Mouse (Mus musculus): ENCODE measurements at regions not wholly inside any gene's neighbourhood (a gene's known extent, or its start where the extent isn't known, plus 50 kb on each side); places are given as distances from the start of the nearest gene placed in this dataset.

GRCm38 (mm10) chr2:128217784-128218467 lies 92.1 kb downstream of the Bcl2l11 start:
- Histone ChIP-seq H3K9me3 (ENCODE audit: control insufficient read depth, low read length) (no peaks in the 10 kb centered on the region), H3K4me1 (ENCODE audit: control insufficient read depth, insufficient read depth, low read length) (peaks cover 7% of the 10 kb centered on the region; the same call in 1 of the 2 replicates), H3K4me2 (replicated peaks; ENCODE audit: low read depth, low read length, severe bottlenecking) (no peak overlapping the region), H3K27me3 (ENCODE audit: control insufficient read depth, insufficient read depth, low read length) (no peaks in the 10 kb centered on the region), H3K4me3 (replicated peaks; ENCODE audit: low read length) (no peak overlapping the region), H3K36me3 (ENCODE audit: control insufficient read depth, insufficient read depth, low read length) (no peaks in the 10 kb centered on the region), H3K27ac (replicated peaks; ENCODE audit: low read depth, low read length) (no peak overlapping the region), H3K9ac (ENCODE audit: low read depth, low read length, severe bottlenecking) (no peak overlapping the region)
- DNase-seq (ENCODE audit: low spot score) (no peak), ATAC-seq (ENCODE audit: low FRiP score, low read depth) (no peak)
- 38% methylated on average over 7 of the region's 7 CpGs for WGBS
- TF ChIP-seq POLR2A (IDR thresholded peaks at IDR 0.05; ENCODE audit: borderline replicate concordance, extremely low read depth, insufficient read depth, insufficient read length) = no peak

GRCm38 (mm10) chr2:128218961-128219360 lies 93.1 kb downstream of the Bcl2l11 start:
- no peak overlapping the region for H3K27ac ChIP-seq (replicated peaks; ENCODE audit: low read depth, low read length)
- ATAC-seq (ENCODE audit: low FRiP score, low read depth) = no peak
- no peak for TF ChIP-seq POLR2A (IDR thresholded peaks at IDR 0.05; ENCODE audit: borderline replicate concordance, extremely low read depth, insufficient read depth, insufficient read length)
- H3K4me2 ChIP-seq (replicated peaks; ENCODE audit: low read depth, low read length, severe bottlenecking) = no peak overlapping the region
- H3K9me3 ChIP-seq (ENCODE audit: control insufficient read depth, low read length) = no peaks in the 10 kb centered on the region
- no peak overlapping the region for H3K9ac ChIP-seq (ENCODE audit: low read depth, low read length, severe bottlenecking)
- 41% methylated on average over 4 of the region's 4 CpGs for WGBS
- no peaks in the 10 kb centered on the region for H3K27me3 ChIP-seq (ENCODE audit: control insufficient read depth, insufficient read depth, low read length)
- no peaks in the 10 kb centered on the region for H3K36me3 ChIP-seq (ENCODE audit: control insufficient read depth, insufficient read depth, low read length)
- no peak for DNase-seq (ENCODE audit: low spot score)
- H3K4me3 ChIP-seq (replicated peaks; ENCODE audit: low read length) = no peak overlapping the region
- H3K4me1 ChIP-seq (ENCODE audit: control insufficient read depth, insufficient read depth, low read length) = peaks cover 7% of the 10 kb centered on the region; the same call in 1 of the 2 replicates

- H3K4me1 ChIP-seq (ENCODE audit: control insufficient read depth, insufficient read depth, low read length) = peaks cover 7% of the 10 kb centered on the region; the same call in 1 of the 2 replicates
- no peak overlapping the region for H3K4me2 ChIP-seq (replicated peaks; ENCODE audit: low read depth, low read length, severe bottlenecking)
- H3K27ac ChIP-seq (replicated peaks; ENCODE audit: low read depth, low read length) = no peak overlapping the region
- H3K36me3 ChIP-seq (ENCODE audit: control insufficient read depth, insufficient read depth, low read length) = no peaks in the 10 kb centered on the region
- no peak overlapping the region for H3K9ac ChIP-seq (ENCODE audit: low read depth, low read length, severe bottlenecking)
- no peaks in the 10 kb centered on the region for H3K9me3 ChIP-seq (ENCODE audit: control insufficient read depth, low read length)
- DNase-seq (ENCODE audit: low spot score) (no peak), ATAC-seq (ENCODE audit: low FRiP score, low read depth) (no peak)
- no peaks in the 10 kb centered on the region for H3K27me3 ChIP-seq (ENCODE audit: control insufficient read depth, insufficient read depth, low read length)
- no peak overlapping the region for H3K4me3 ChIP-seq (replicated peaks; ENCODE audit: low read length)
- 56% methylated on average over 1 of the region's 1 CpGs for WGBS
- TF ChIP-seq POLR2A (IDR thresholded peaks at IDR 0.05; ENCODE audit: borderline replicate concordance, extremely low read depth, insufficient read depth, insufficient read length) = no peak
Observed at GRCm38 (mm10) chr2:128221055-128221454, 95.2 kb downstream of the Bcl2l11 start.

- no peaks in the 10 kb centered on the region for H3K27me3 ChIP-seq (ENCODE audit: control insufficient read depth, insufficient read depth, low read length)
- H3K27ac ChIP-seq (replicated peaks; ENCODE audit: low read depth, low read length) = no peak overlapping the region
- DNase-seq (ENCODE audit: low spot score) = no peak
- no peaks in the 10 kb centered on the region for H3K36me3 ChIP-seq (ENCODE audit: control insufficient read depth, insufficient read depth, low read length)
- 89% methylated on average over 4 of the region's 4 CpGs for WGBS
- H3K4me2 ChIP-seq (replicated peaks; ENCODE audit: low read depth, low read length, severe bottlenecking) = no peak overlapping the region
- no peak overlapping the region for H3K4me3 ChIP-seq (replicated peaks; ENCODE audit: low read length)
- H3K9ac ChIP-seq (ENCODE audit: low read depth, low read length, severe bottlenecking) = no peak overlapping the region
- no peak for TF ChIP-seq POLR2A (IDR thresholded peaks at IDR 0.05; ENCODE audit: borderline replicate concordance, extremely low read depth, insufficient read depth, insufficient read length)
- peaks cover 7% of the 10 kb centered on the region; the same call in 1 of the 2 replicates for H3K4me1 ChIP-seq (ENCODE audit: control insufficient read depth, insufficient read depth, low read length)
- ATAC-seq (ENCODE audit: low FRiP score, low read depth) = no peak
- H3K9me3 ChIP-seq (ENCODE audit: control insufficient read depth, low read length) = no peaks in the 10 kb centered on the region
Observed at GRCm38 (mm10) chr2:128221657-128222056, 95.8 kb downstream of the Bcl2l11 start.

- 90% methylated on average over 9 of the region's 9 CpGs for WGBS
- no peak overlapping the region for H3K4me2 ChIP-seq (replicated peaks; ENCODE audit: low read depth, low read length, severe bottlenecking)
- no peak for TF ChIP-seq POLR2A (IDR thresholded peaks at IDR 0.05; ENCODE audit: borderline replicate concordance, extremely low read depth, insufficient read depth, insufficient read length)
Observed at GRCm38 (mm10) chr2:128226465-128227047, 100.7 kb downstream of the Bcl2l11 start.

More at GRCm38 (mm10) chr2:128226465-128227047, 100.7 kb downstream of the Bcl2l11 start:
- Histone ChIP-seq H3K36me3 (ENCODE audit: control insufficient read depth, insufficient read depth, low read length) (no peaks in the 10 kb centered on the region), H3K27ac (replicated peaks; ENCODE audit: low read depth, low read length) (no peak overlapping the region), H3K9ac (ENCODE audit: low read depth, low read length, severe bottlenecking) (no peak overlapping the region), H3K27me3 (ENCODE audit: control insufficient read depth, insufficient read depth, low read length) (no peaks in the 10 kb centered on the region), H3K4me1 (ENCODE audit: control insufficient read depth, insufficient read depth, low read length) (no peaks in the 10 kb centered on the region), H3K9me3 (ENCODE audit: control insufficient read depth, low read length) (no peaks in the 10 kb centered on the region), H3K4me3 (replicated peaks; ENCODE audit: low read length) (no peak overlapping the region)
- DNase-seq (ENCODE audit: low spot score) = no peak
- ATAC-seq (ENCODE audit: low FRiP score, low read depth) = no peak

Data from limb, embryonic 14.5 days (tissue).